ENCODE assay signal across 12 mouse cellular contexts in the genomic region with DNA sequence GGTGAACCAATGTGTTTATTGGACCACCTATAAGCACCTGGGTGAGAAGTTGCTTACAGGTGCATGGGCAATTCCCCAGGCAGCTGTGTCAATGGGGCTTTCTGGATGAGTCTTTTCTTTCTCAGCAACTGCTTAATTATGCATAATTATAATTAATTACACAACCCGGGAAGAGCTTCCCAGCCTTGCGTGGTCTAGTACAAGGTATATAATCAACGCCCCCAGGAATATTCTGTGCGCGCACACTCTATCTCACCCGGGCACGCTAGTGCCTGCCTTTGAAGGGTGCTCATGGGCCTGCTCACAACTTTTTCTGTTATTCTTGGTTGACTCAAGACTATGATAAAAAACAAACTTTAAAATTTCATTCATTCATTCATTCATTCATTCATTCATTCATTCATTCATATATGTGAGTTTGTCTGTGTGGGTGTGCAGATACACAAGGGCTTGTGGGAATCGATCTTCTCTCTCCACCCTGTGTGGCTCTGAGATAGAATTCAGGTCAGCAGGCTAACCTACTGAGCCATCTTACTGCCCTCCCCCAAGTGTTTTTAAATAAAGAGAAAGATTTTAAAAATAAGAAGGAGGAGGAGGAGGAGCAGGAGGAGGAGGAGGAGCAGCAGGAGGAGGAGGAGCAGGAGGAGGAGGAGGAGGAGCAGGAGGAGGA.
DNase-seq lines count a peak whose midpoint lies in the region; ATAC-seq and TF ChIP-seq lines count a peak whose summit lies in the region.
"Had no signal": no experiment of that assay in that cellular context is flagged by ENCODE, and none has a peak within 500 bp of the region (broad histone marks: within the 10 kb centered on the region; RNA-seq: fewer than 3 reads in every experiment).

No protein-coding gene starts in this region.

- no peak overlapping the region for H3K4me2 ChIP-seq in lung, embryonic 14.5 days
- H3K4me2 ChIP-seq in embryonic facial prominence, embryonic 14.5 days (ENCODE audit: low read depth, low read length): no peak overlapping the region
- H3K4me2 ChIP-seq in hindbrain, embryonic 11.5 days (replicated peaks; ENCODE audit: low read depth, low read length): no peak overlapping the region
- H3K4me2 ChIP-seq in neural tube, embryonic 12.5 days (replicated peaks): no peak overlapping the region
- H3K4me2 ChIP-seq: heart, embryonic 13.5 days; liver, embryonic 11.5 days had no signal

- no peak overlapping the region for H3K4me3 ChIP-seq in lung, embryonic 14.5 days (ENCODE audit: low read depth, low read length)
- H3K4me3 ChIP-seq in embryonic facial prominence, embryonic 14.5 days (ENCODE audit: low read depth, low read length): no peak overlapping the region
- H3K4me3 ChIP-seq in hindbrain, embryonic 11.5 days (ENCODE audit: low read depth, low read length): no peak overlapping the region
- H3K4me3 ChIP-seq in neural tube, embryonic 12.5 days: no peak overlapping the region
- H3K4me3 ChIP-seq: heart, embryonic 13.5 days; megakaryocyte, embryonic 14.5 days had no signal

- TF ChIP-seq CTCF in lung, embryonic 14.5 days (IDR thresholded peaks at IDR 0.05; ENCODE audit: low read depth): no peak

- H3K36me3 ChIP-seq in lung, embryonic 14.5 days (ENCODE audit: insufficient read depth): no peaks in the 10 kb centered on the region
- no peaks in the 10 kb centered on the region for H3K36me3 ChIP-seq in embryonic facial prominence, embryonic 14.5 days (ENCODE audit: control insufficient read depth, insufficient read depth, low read length)
- H3K36me3 ChIP-seq in hindbrain, embryonic 11.5 days (ENCODE audit: control insufficient read depth, insufficient read depth, low read length): no peaks in the 10 kb centered on the region
- no peaks in the 10 kb centered on the region for H3K36me3 ChIP-seq in neural tube, embryonic 12.5 days
- H3K36me3 ChIP-seq: G1E; heart, embryonic 13.5 days had no signal

- H3K27me3 ChIP-seq in lung, embryonic 14.5 days (ENCODE audit: insufficient read depth, low read length): no peaks in the 10 kb centered on the region
- H3K27me3 ChIP-seq in embryonic facial prominence, embryonic 14.5 days (replicated peaks; ENCODE audit: control insufficient read depth, insufficient read depth, low read length): no peaks in the 10 kb centered on the region
- H3K27me3 ChIP-seq in hindbrain, embryonic 11.5 days (ENCODE audit: control insufficient read depth, insufficient read depth, low read length): no peaks in the 10 kb centered on the region
- no peaks in the 10 kb centered on the region for H3K27me3 ChIP-seq in neural tube, embryonic 12.5 days (replicated peaks)
- H3K27me3 ChIP-seq: heart, embryonic 13.5 days; megakaryocyte, embryonic 14.5 days had no signal

- H3K9me3 ChIP-seq in lung, embryonic 14.5 days (ENCODE audit: low read depth, low read length): no peaks in the 10 kb centered on the region
- H3K9me3 ChIP-seq in embryonic facial prominence, embryonic 14.5 days (ENCODE audit: control insufficient read depth, low read length): no peaks in the 10 kb centered on the region
- H3K9me3 ChIP-seq in hindbrain, embryonic 11.5 days (ENCODE audit: control insufficient read depth, low read length): no peaks in the 10 kb centered on the region
- no peaks in the 10 kb centered on the region for H3K9me3 ChIP-seq in neural tube, embryonic 12.5 days
- H3K9me3 ChIP-seq: G1E; heart, embryonic 13.5 days; megakaryocyte, embryonic 14.5 days had no signal

- no peak overlapping the region for H3K9ac ChIP-seq in lung, embryonic 14.5 days
- no peak overlapping the region for H3K9ac ChIP-seq in embryonic facial prominence, embryonic 14.5 days (ENCODE audit: low read depth, low read length)
- no peak overlapping the region for H3K9ac ChIP-seq in hindbrain, embryonic 11.5 days (ENCODE audit: low read depth, low read length)
- no peak overlapping the region for H3K9ac ChIP-seq in neural tube, embryonic 12.5 days
- H3K9ac ChIP-seq: heart, embryonic 13.5 days had no signal

- no peak for DNase-seq in lung, embryonic 14.5 days
- DNase-seq in lung, postnatal 14 days: no peak
- DNase-seq in embryonic facial prominence, embryonic 14.5 days (ENCODE audit: low spot score): no peak
- DNase-seq in hindbrain, embryonic 11.5 days (ENCODE audit: low spot score): no peak
- DNase-seq in ovary, postnatal 36 days (ENCODE audit: low spot score): no peak
- DNase-seq in gastrocnemius, postnatal 36 days: no peak

- H3K4me1 ChIP-seq in lung, embryonic 14.5 days (ENCODE audit: insufficient read depth): no peaks in the 10 kb centered on the region
- peaks cover 18% of the 10 kb centered on the region for H3K4me1 ChIP-seq in embryonic facial prominence, embryonic 14.5 days (ENCODE audit: control insufficient read depth, insufficient read depth, low read length)
- H3K4me1 ChIP-seq in hindbrain, embryonic 11.5 days (replicated peaks; ENCODE audit: control insufficient read depth, insufficient read depth, low read length): no peaks in the 10 kb centered on the region; the same call in 1 of the 2 replicates
- H3K4me1 ChIP-seq in neural tube, embryonic 12.5 days: peaks cover 5% of the 10 kb centered on the region

- intact Hi-C loops in gastrocnemius, postnatal 36 days (cut with DNase I): loop anchor here (2.0 to 5.0 kb wide), 4 partner anchors 63 to 378 kb away; no protein-coding TSS in a partner anchor

- ATAC-seq in lung, embryonic 14.5 days (ENCODE audit: insufficient read depth): peak; percentile 60; the same call in 1 of the 2 replicates
- ATAC-seq in embryonic facial prominence, embryonic 14.5 days (ENCODE audit: low read depth): peak; percentile 17; the same call in 1 of the 2 replicates
- peak; percentile 73 for ATAC-seq in hindbrain, embryonic 11.5 days (ENCODE audit: low FRiP score)
- ATAC-seq in neural tube, embryonic 12.5 days (ENCODE audit: low FRiP score, low read depth): peak; percentile 54; the same call in 1 of the 2 replicates
- no peak for ATAC-seq in megakaryocyte-erythroid progenitor cell, adult 5-6 weeks (replicated peaks; ENCODE audit: low FRiP score, low TSS enrichment, poor library complexity, severe bottlenecking)

- WGBS in lung, embryonic 14.5 days: 84% methylated on average over 8 of the region's 8 CpGs
- WGBS in embryonic facial prominence, embryonic 14.5 days: 85% methylated on average over 8 of the region's 8 CpGs
- 88% methylated on average over 8 of the region's 8 CpGs for WGBS in hindbrain, embryonic 11.5 days
- WGBS in neural tube, embryonic 12.5 days: 85% methylated on average over 8 of the region's 8 CpGs

- no peak overlapping the region for H3K27ac ChIP-seq in lung, embryonic 14.5 days (ENCODE audit: low read depth)
- H3K27ac ChIP-seq in embryonic facial prominence, embryonic 14.5 days (replicated peaks; ENCODE audit: low read depth, low read length): no peak overlapping the region
- H3K27ac ChIP-seq in hindbrain, embryonic 11.5 days (ENCODE audit: low read depth, low read length): peak overlapping the region; percentile 76
- H3K27ac ChIP-seq in neural tube, embryonic 12.5 days: no peak overlapping the region
- H3K27ac ChIP-seq: heart, embryonic 13.5 days had no signal
